Mouse (Mus musculus) ES-Bruce4 (cell line): Measurements from ENCODE around the gene Bhmt2.

Source experiments
- CTCF ChIP-seq: IDR thresholded peaks from one replicate; pipeline ENCODE4 v1.8.1; 2011; ENCODE audit warnings: low read depth, low read length
- EP300 ChIP-seq: IDR thresholded peaks from 2 replicates; pipeline ENCODE4 v1.6.1; 2011; ENCODE audit warnings: low read depth, low read length; ENCODE audit not compliant: insufficient read depth
- POLR2A ChIP-seq: IDR thresholded peaks from one replicate; pipeline ENCODE4 v1.8.1; 2011; ENCODE audit warnings: low read length; ENCODE audit not compliant: insufficient read depth

- TF ChIP-seq CTCF: no peak
- no peak for TF ChIP-seq POLR2A
- no peak for TF ChIP-seq EP300
Observed at GRCm38 (mm10) chr13:93657941-93658340, 16.2 kb downstream of the Bhmt2 start.
